Mouse (Mus musculus) heart, adult 2 months (tissue): ENCODE results near the gene Kcnk10.

Experiments
- CTCF ChIP-seq: fragments of 200-600 bp; IDR thresholded peaks from 2 replicates; pipeline ENCODE4 v1.8.1; 2022; ENCODE audit warnings: antibody characterized with exemption, mild to moderate bottlenecking, moderate library complexity
- EP300 ChIP-seq: fragments of 200-500 bp; IDR thresholded peaks from 2 replicates; pipeline ENCODE4 v1.6.1; 2011; ENCODE audit warnings: low read depth, low read length, control low read depth; ENCODE audit not compliant: insufficient read depth
- POLR2A ChIP-seq: fragments of 200-500 bp; IDR thresholded peaks from 2 replicates; pipeline ENCODE4 v1.6.1; 2011; ENCODE audit warnings: mild to moderate bottlenecking, low read depth, low read length, control low read depth; ENCODE audit not compliant: insufficient read depth

GRCm38 (mm10) chr12:98557013-98557677 lies 21.0 kb downstream of the Kcnk10 start:
- no peak for TF ChIP-seq EP300
- no peak for TF ChIP-seq POLR2A
- no peak for TF ChIP-seq CTCF
